Mouse (Mus musculus) right cerebral cortex, postnatal 25 days (tissue): ENCODE data around the gene Gm20388.
"Not testable (repeated sequence)": the region's sequence is repeated elsewhere in the genome, so short reads cannot be mapped to it uniquely, and the experiment has no call there.

Source experiments
- DNase-seq: peaks from one replicate; pipeline ENCODE4 v3.0.0; 2022

The Gm20388 gene

GRCm38 (mm10) chr8:123034171-123034570, 3123.5 kb downstream of the Gm20388 start:
- no peak for DNase-seq

- no peak for DNase-seq
Observed at GRCm38 (mm10) chr8:123036956-123037355, 3126.3 kb downstream of the Gm20388 start.

GRCm38 (mm10) chr8:123037487-123037886, 3126.8 kb downstream of the Gm20388 start:
- no peak for DNase-seq

GRCm38 (mm10) chr8:123038351-123038750, 3127.7 kb downstream of the Gm20388 start:
- DNase-seq = no peak

- no peak for DNase-seq
Observed at GRCm38 (mm10) chr8:123039376-123040109, 3128.9 kb downstream of the Gm20388 start.

- no peak for DNase-seq
Observed at GRCm38 (mm10) chr8:123040110-123040650, 3129.5 kb downstream of the Gm20388 start.

GRCm38 (mm10) chr8:123041008-123041773, 3130.6 kb downstream of the Gm20388 start:
- peak; percentile 58 for DNase-seq

- peak; percentile 54 for DNase-seq
Observed at GRCm38 (mm10) chr8:123041774-123042105, 3131.1 kb downstream of the Gm20388 start.

GRCm38 (mm10) chr8:123042158-123042973, 3131.7 kb downstream of the Gm20388 start, which contains the start of gene Ankrd11:
Gene Ankrd11 (minus strand): TSS chr8:123042277.
- DNase-seq = peak; percentile 100

GRCm38 (mm10) chr8:123042974-123043625, 3132.5 kb downstream of the Gm20388 start:
- DNase-seq = no peak

GRCm38 (mm10) chr8:123043941-123044340, 3133.3 kb downstream of the Gm20388 start:
- DNase-seq = no peak

GRCm38 (mm10) chr8:123044743-123045425, 3134.2 kb downstream of the Gm20388 start:
- DNase-seq = not testable (repeated sequence)

- DNase-seq = no peak
Observed at GRCm38 (mm10) chr8:123046706-123047105, 3136.1 kb downstream of the Gm20388 start.

GRCm38 (mm10) chr8:123047827-123048226, 3137.2 kb downstream of the Gm20388 start:
- DNase-seq = no peak

- no peak for DNase-seq
Observed at GRCm38 (mm10) chr8:123048402-123048801, 3137.8 kb downstream of the Gm20388 start.

GRCm38 (mm10) chr8:123051458-123051857, 3140.8 kb downstream of the Gm20388 start:
- DNase-seq = no peak

GRCm38 (mm10) chr8:123062721-123063120, 3152.1 kb downstream of the Gm20388 start, which contains the start of gene Spg7:
Gene Spg7 (plus strand): TSS chr8:123062942.
- DNase-seq = no peak

GRCm38 (mm10) chr8:123064072-123064471, 3153.4 kb downstream of the Gm20388 start:
- DNase-seq = no peak

GRCm38 (mm10) chr8:123064809-123065213, 3154.2 kb downstream of the Gm20388 start:
- DNase-seq = no peak

- peak; percentile 97 for DNase-seq
Observed at GRCm38 (mm10) chr8:123065214-123066100, 3154.8 kb downstream of the Gm20388 start.
